Mouse (Mus musculus): Measurements from ENCODE around the gene Tmx4.

DNA sequence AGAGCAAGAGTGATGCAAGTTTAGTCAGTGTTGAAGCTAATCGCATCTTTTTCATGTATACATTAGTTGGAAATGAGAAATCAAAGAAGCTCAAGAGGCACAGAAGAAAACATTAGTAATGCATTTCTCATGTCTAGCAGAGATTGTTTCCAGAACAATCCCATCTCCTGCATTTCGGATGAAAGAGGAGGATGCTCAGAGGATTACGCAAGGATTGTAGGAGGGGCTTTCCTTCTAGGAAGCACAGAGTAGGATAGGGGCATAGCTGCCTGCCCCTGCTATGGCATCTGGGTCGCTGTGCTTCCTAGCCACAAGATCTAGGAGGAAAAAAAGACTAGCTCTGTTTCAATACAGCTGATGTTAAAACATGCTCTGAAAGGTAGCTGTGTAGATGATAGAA lies 1.2 kb upstream of the Tmx4 start:
- TF ChIP-seq E2F4 (IDR thresholded peaks at IDR 0.05; ENCODE audit: borderline replicate concordance, low read depth, low read length) (no peak), POLR2AphosphoS5 (IDR thresholded peaks at IDR 0.05; ENCODE audit: borderline replicate concordance, low read depth, low read length) (no peak), CTCF (IDR thresholded peaks at IDR 0.05 in 2 of 3, conservative IDR thresholded peaks at IDR 0.05 in 1 of 3; ENCODE audit: control insufficient read depth in 1 of 3, insufficient read depth in 1 of 3, low read depth in 2 of 3, low read length in 3 of 3, poor library complexity in 1 of 3, severe bottlenecking in 1 of 3) (no peak), GATA1 (IDR thresholded peaks at IDR 0.05; ENCODE audit: low read depth, low read length) (no peak), POLR2A (IDR thresholded peaks at IDR 0.05; ENCODE audit: control insufficient read depth in 1 of 2, insufficient read depth in 1 of 2, low read depth in 1 of 2, low read length in 2 of 2, poor library complexity in 1 of 2) (no peak), ELF1 (IDR thresholded peaks at IDR 0.05; ENCODE audit: low read depth, low read length) (no peak), EP300 (IDR thresholded peaks at IDR 0.05; ENCODE audit: low read depth in 1 of 2, low read length in 2 of 2) (no peak), USF1 (IDR thresholded peaks at IDR 0.05; ENCODE audit: low read depth, low read length) (no peak), ZNF384 (IDR thresholded peaks at IDR 0.05; ENCODE audit: low read depth, low read length) (no peak), BHLHE40 (IDR thresholded peaks at IDR 0.05; ENCODE audit: borderline replicate concordance, low read depth, low read length) (no peak)

Measured in MEL (cell line).